Mouse (Mus musculus) forebrain, embryonic 12.5 days (tissue): ENCODE results near the gene Dop1b. TPM values are rescaled to one million over a fixed set of nuclear protein-coding genes. Genes with fewer than 3 reads are reported as not detected.

Experiments used
- polyA plus RNA-seq: library from polyadenylated mRNA; unstranded; fragments of >200 nt; fragmentation: Nextera tagmentation; extraction: Ambion mirVana; gene quantifications from 2 replicates; pipeline ENCODE4 v1.2.1, GENCODE M21; 2016

Gene Dop1b
- polyA plus RNA-seq, 1 experiment from 2014 or later, result 19.2 TPM

Other genes starting within 250 kb of the Dop1b start
- 15.8 and 17.2 TPM in 2 replicates for gene Setd4, start 107.8 kb upstream of the Dop1b start, polyA plus RNA-seq
- 108 and 112 TPM in 2 replicates for gene Cbr1, start 106.1 kb upstream of the Dop1b start, polyA plus RNA-seq
- not detected in 2 replicates for gene Gm5678, start 83.8 kb upstream of the Dop1b start, polyA plus RNA-seq
- gene Cbr3, start 28.7 kb upstream of the Dop1b start, polyA plus RNA-seq, result 0.33 and 0.45 TPM in 2 replicates
- 33.6 and 34.6 TPM in 2 replicates for gene Morc3, start 120.2 kb downstream of the Dop1b start, polyA plus RNA-seq
- gene Chaf1b, start 172.0 kb downstream of the Dop1b start, polyA plus RNA-seq, result 92.4 and 93.4 TPM in 2 replicates